Mouse (Mus musculus) skeletal muscle tissue, postnatal 0 days (tissue): ENCODE data around the gene Ccdc69. TPM values are rescaled to one million over a fixed set of nuclear protein-coding genes. Genes with fewer than 3 reads are reported as not detected.

ENCODE experiments used
- polyA plus RNA-seq: library from polyadenylated mRNA; unstranded; fragments of >200 nt; fragmentation: Nextera tagmentation; extraction: Ambion mirVana; gene quantifications from 2 replicates; pipeline ENCODE4 v1.2.1, GENCODE M21; 2015

The Ccdc69 gene
- 15.7 and 20.6 TPM in 2 replicates for polyA plus RNA-seq

DNA sequence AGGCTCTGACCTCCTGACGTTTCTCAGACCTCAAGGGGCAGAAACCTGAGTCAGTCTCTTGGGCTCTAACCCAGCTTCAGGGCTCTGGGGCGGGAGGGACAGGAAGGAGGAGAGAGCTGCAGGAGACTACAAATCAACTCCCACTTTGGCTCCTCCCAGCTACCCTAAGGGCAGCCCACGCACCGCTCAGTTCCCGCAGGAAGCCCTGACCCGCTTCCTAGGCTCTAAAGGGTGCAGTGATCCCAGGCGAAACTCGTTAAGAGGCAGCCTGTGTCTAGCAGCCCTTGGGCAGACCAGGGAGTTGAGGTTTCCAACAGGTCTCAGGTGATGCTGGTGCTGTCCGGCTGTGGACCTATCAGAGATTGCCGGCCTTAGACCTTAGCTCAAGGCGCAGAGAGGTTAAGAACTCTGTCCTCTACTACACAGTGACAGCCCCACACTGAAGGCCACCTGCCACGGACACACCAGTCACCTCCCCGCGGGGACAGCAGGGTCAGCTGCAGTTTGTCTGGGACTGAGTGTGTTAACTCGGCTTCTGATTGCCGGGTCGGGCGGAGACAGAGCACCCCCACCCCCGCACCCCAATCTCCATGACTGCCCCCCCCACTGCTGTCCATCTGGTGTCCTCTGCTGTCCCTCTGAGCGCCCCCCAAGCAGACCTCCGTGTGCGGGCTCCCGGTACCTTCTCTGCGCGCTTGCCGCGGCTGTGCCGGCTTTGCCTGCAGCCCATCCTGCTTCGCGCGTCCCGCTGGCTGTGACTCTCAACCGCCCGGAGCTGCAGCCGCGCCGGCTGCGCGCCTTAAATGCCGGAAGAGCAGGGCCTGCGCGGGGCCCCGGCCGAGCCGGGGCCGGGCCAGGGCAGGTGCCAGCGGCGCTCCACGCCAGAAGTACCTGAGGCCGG, at the start of gene Ccdc69:
Gene Ccdc69, minus strand, starts transcription at position 801 of the 901 bp plus-strand sequence.

DNA sequence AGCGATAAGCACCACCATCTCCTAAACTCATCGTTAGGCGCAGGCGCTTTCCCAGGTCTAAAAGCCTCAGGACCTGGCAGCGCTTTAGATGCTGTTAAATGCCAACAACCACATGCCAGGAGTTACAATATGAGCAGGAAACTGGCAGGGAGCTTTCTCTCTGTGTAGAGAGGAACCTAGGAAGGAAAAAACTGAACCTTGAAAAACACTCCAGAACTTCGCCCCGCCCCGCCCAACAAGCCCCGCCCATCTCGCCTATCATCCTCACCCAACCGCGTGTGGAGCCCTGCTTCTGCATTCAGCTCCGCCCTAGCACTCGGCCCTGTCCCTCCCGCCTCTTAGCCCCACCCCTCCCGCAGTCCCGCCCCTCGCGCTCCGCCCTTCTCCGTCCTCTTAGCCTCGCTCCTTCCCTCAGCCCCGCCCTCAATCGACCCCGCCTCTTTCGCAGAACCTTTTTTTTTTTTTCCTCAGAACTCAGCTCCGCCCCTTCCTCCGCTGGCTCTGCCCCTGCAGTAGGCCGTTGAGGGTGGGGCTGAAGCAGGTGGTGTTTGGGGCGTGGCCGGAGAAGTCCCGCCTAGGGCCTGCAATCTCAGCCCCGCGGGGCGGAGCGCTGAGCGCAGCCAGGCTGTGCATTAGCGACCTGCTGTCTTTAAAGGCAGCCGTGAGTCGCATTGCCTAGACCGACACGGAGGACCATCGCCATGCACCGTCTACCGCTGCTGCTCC, 19.7 kb upstream of the Ccdc69 start, which contains the start of gene Gm2a:
Gene Gm2a, plus strand, starts transcription at position 653 of the 726 bp plus-strand sequence.

DNA sequence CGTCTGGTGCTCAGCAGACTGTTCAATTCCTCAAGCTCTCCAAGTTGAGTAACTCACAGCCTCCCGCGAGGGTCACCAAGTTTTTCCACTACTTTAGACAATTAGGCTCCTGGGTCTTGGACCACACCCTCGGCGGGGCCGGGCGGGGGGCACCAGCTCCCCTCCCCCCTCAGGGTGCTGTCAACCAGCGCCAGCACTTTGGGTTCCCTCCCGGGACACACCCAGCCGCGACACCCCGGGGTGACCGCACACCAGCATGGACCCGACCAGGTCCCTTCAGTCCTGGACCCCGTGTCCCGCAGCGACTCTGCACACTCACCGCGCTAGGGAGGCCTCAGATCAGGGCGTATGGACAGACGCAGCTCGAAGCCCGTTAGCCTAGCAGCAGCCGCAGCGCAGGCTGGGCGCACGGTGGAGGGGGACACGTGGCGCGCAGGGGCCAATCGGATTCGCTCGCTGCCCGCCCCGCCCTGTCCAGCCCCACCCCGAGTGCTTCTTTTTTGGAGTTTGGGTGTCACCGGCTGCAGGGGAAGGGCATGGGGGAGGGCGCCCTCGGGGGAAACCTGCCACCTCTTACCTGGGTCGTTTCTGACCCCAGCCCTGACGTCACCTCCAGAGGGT, 44.8 kb downstream of the Ccdc69 start, which contains the start of gene Anxa6:
Gene Anxa6, minus strand, starts transcription at position 406 of the 621 bp plus-strand sequence.

Other genes with a start within 250 kb of the Ccdc69 start
- gene Lyrm7, start 217.2 kb downstream of the Ccdc69 start, polyA plus RNA-seq = 11.6 and 11.8 TPM in 2 replicates
- 581 and 594 TPM in 2 replicates for gene Hint1, start 211.7 kb downstream of the Ccdc69 start, polyA plus RNA-seq
- gene Gpx3, start 175.7 kb downstream of the Ccdc69 start, polyA plus RNA-seq = 49.5 and 62.1 TPM in 2 replicates
- 27.3 and 30.2 TPM in 2 replicates for gene Tnip1, start 115.2 kb downstream of the Ccdc69 start, polyA plus RNA-seq
- gene Anxa6, start 44.7 kb downstream of the Ccdc69 start, polyA plus RNA-seq = 241 and 261 TPM in 2 replicates
- gene Gm2a, start 20.0 kb upstream of the Ccdc69 start, polyA plus RNA-seq = 18.7 and 32.2 TPM in 2 replicates
- gene Slc36a3, start 73.6 kb upstream of the Ccdc69 start, polyA plus RNA-seq = not detected in 2 replicates
- gene Slc36a2, start 106.9 kb upstream of the Ccdc69 start, polyA plus RNA-seq = 4.1 and 26.1 TPM in 2 replicates
- 0.56 and 0.62 TPM in 2 replicates for gene Slc36a1, start 126.2 kb upstream of the Ccdc69 start, polyA plus RNA-seq